Mouse (Mus musculus) layer of hippocampus, postnatal 25 days (tissue): ENCODE data around the gene Fer. TPM values are rescaled to one million over a fixed set of nuclear protein-coding genes. Genes with fewer than 3 reads are reported as not detected.

ENCODE experiments used
- DNase-seq, 2 experiments: peaks; one replicate each; pipeline ENCODE4 v3.0.0; 2022; ENCODE audit warnings: mixed read lengths in 2 of 2, low spot score in 1 of 2; ENCODE audit errors: extremely low spot score in 1 of 2
- total RNA-seq, 2 experiments: library from RNA; stranded (reverse); gene quantifications; 2 replicates each; pipeline ENCODE4 v1.2.3; 2021

Gene Fer
- total RNA-seq, 2 experiments from 2014 or later: 33.0 TPM

- no peak for DNase-seq
Measured at GRCm38 (mm10) chr17:64060529-64060928, 197.7 kb downstream of the Fer start.

DNA sequence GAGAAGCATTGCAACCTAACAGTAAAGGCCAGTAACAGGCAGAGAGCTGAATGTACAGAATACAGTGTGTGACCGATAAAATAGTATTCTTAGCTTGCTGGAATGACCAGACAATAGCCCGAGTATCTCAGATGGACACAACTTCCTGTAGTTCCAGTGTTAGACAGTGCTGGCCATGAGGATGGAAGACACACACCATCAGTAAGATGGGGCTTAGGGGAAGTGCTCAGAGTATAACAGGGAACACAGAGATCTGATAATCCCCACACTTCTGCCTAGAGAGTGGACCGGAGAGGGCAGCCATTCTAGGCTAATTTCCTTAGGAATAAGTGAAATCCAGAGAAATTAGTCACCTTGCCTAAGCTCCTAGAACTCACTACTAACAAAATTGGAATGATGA, 202.4 kb downstream of the Fer start:
- DNase-seq: no peak

DNA sequence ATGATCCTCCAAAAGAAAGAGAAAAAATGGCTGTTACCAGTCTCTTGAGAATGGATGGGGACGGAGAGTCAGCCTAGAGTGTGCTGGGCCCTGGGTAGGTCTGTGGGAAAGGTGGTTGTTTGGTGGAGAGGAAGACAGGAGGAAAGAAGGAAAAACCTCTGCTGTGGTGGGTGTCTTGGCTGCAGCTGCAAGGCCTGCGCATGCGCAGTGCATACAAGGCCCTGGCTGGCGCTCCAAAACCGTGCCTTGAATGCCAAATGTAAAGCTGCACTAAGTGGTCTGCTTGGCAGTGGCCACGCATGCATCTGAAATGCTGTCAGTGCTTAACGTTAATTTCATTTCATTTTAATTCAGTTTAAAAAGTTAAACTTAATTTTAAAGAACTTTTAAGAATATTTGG, 214.5 kb downstream of the Fer start:
- peak in 1 of 2 experiments; percentile 33 for DNase-seq

DNA sequence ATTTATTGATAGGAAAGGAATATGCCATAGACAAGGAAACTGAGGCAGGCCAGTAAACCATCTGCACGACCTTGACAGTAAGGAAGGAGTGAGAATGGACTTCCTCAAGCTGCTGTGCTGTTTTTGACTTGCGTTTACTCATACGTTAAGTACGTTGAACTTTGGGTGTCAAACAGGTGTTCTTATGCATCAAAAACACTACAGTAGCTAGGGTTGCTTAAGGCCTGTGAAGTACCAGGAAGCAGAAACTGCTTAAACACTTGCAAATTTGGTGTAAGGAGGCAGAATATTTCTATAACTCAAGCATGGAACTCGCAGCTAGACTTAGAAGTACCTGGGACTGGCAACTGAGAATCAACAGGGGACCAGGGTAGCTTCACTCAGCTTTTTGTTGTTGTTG, 221.9 kb downstream of the Fer start:
- no peak for DNase-seq

DNA sequence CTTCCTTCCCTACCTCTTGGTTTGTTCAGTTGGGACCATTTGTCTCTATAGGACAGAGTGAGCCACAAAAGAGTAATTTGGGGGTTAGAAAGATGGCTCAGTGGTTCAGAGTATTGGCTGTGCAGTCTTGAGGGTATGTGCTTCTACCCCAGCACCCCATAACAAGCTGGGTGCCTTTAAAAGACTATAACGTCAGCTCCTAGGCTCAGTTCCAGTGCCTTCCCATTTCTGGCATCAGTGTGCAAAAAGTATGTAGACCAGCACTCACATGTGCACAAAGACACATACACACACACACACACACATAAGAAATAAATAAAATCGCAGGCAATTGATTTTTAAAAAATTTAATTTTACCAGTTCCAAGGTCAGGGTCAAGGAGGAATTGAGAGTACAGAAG, 222.6 kb downstream of the Fer start:
- no peak for DNase-seq

DNA sequence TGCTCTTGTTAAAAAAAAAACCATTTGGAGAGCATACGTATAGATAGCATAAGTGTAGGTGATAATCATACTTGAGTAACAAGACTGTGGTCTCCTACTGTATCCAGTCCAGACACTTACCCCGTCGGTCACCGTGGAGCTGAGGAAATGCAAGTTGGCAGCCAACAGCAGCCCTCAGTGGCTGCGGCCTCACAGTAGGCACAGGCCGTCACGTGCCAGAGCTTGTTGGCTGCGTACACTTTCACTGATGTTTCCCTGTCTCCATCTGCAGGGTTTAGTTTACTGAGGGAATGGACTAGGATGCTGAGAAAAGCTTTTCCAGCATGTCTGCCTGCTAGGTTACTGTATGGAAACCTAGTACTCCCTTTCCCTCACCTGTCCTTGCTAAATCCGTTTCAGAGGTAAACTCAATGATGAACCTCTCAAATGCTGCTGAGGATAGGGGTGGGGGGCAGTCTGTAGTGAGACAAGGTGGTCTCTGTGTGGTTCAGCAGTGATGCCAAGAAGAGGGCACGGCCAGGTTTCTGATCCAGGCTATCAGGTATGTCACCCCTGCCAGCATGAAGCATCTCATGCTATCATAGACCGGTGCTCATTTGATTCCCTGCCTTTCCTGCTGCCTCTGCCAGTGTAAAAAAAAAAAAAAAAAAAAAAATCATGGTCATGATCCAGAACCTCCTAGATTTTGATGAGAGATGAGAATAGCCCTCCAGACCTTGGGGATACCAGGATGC, 224.2 kb downstream of the Fer start:
- DNase-seq: no peak

DNA sequence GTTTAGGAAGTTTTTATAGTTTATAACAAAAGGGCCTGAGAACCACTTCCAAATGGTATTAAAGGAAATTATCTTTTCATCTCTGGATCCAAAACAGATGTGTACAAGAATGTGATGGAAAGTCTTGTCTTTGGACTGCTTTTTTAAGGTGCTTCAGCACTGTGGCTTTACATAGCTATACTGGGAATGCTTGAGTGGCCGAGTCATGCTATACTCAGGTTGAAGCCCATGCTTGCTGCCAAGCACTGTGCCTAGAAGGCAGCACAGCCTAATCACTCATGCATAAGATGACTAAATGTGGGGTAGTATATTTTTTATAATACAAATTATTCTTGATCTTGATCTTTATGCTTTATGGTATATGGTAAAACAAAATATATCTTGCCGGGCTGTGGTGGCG, 225.0 kb downstream of the Fer start:
- no peak for DNase-seq

DNA sequence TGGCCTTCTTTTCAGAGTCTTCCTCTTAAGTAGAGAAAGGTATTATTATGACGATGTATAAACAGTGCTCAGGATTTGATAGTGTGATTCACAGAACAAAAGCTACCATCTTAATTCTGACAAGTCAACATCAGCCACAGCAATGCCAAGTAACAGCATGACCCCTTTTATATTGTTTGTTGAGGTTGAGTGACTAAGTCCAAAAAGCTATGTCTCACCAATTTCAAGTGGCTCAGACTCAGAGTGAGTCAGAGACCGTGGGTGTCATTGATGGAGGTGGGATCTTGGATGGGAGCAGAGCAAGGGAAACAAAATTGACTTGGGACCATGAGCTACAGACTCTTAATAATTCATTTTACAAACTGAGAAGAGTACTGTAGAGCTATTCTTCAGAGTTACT, 230.9 kb downstream of the Fer start:
- DNase-seq: no peak

DNA sequence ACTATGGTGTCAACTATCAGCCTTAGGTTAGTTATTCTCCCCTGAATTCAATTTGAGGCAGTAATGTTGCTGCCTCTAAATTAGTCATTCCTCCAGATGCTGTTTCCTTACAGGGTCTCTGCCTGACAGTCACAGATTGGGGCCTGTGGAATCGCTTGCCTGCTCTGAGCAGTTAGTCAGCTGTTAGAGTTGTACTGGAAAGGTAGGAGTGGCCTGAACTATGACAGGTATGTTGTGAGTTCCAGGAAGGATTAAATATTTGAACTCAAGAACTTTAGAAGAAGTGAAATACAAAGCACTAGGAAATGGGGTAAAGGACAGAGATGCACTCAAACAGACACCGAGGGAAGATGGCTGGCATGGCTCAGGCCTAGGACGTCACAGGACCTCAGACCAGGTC, 233.9 kb downstream of the Fer start:
- no peak for DNase-seq

DNA sequence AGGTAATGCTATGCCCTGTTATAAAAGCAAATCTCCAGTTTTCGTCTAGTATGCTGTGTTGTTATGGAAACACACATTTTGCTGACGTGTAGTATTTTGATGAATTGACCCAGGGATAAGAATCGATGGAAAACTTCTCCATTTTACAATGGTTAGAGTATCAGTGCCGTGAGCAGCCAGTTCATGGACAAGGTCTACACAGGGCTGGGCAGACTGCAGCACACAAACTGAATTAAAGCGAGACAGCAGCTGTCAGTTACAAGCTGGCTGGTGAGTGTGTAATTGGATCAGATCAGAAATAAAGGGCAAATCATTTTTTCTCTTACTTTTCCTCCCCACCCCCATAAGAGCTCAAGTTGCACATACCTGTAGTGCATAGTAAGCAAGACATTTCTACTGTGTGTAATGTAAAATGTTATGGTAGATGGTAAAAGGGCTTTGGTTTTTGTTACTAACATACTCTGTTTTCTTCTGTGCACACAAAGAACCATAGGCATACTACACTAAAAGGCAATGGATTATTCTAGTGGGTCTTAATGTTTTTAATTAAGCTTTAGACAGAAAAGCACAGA, 235.0 kb downstream of the Fer start:
- DNase-seq: no peak

DNA sequence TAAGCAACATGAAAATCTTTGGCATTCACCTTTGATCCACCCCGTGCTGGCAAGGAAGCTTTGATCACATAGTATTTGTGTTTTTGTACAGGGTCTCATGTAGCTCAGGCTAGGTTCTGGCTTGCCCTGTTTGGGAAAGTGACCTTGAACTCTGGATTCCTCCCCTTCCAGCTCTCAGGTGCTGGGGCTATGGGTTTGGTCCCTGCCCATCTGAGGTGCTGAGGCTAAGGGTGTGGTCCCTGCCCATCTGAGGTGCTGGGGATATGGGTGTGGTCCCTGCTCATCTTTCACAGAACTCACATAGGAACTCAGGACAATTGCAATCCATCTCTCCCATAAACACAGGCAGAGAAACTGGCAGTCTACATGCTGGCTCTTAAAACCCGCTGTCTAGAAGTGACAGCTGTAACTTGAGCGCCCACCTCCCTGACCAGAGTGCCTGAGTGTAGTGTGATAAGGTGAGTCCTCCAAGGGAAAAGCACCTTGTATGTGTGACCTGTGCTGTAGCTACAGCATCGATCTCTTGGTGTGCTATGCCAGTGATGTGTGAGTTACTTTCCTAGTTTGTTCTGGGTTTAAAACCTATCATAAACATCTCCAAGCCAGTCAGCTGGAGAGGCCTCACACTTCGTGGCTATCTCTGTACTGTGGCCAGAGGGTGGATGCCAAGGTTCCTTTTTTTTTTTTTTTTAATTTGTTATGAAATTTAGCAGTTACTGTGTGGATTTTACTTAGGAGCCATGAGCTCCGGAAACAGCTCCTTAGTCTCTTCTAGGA, 236.7 kb downstream of the Fer start:
- DNase-seq: no peak

GRCm38 (mm10) chr17:64100172-64100510, 237.3 kb downstream of the Fer start:
- no peak for DNase-seq

GRCm38 (mm10) chr17:64108773-64109172, 245.9 kb downstream of the Fer start:
- no peak for DNase-seq

DNA sequence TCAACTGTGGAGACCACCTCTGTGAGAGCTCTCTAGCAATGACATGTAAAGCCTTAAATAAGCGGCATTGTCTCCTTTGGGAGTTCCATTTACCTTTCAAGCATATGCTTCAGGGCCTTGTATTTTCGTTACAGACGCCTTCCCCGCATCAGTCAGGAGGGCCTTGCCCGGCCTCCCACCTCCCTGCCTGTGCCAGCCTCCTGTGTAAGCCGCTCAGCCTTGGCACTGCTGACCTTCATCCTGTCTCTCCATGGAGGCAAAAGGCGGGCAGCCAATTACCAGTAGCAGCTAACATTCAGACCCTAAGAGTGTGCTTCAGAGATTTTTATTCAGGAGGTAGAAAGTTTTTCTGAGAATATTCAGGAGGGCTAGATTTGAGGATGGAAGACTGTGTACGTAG, 247.0 kb downstream of the Fer start:
- DNase-seq: no peak

DNA sequence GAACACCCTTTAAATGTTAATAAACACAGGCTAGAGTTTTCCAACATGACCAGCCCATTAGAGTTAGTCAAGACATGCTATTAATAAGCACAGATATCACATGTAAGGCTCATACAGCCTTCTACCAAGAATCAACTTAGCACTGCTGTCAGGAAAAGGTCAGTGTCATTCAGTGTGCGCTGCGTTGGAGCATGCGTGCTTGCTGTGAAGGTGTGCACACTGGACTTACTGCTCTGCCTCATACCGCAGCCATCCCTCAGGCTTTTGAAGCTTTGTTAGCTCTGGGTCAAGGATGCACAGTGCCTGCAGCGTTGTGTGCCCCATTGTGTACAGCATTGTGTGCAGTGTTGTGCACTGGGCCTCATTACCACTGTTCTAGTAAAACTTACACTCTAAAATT, 250.8 kb downstream of the Fer start:
- DNase-seq: no peak

GRCm38 (mm10) chr17:64116762-64117161, 253.9 kb downstream of the Fer start:
- DNase-seq: no peak

GRCm38 (mm10) chr17:64119697-64120288, 256.9 kb downstream of the Fer start:
- DNase-seq: no peak

DNA sequence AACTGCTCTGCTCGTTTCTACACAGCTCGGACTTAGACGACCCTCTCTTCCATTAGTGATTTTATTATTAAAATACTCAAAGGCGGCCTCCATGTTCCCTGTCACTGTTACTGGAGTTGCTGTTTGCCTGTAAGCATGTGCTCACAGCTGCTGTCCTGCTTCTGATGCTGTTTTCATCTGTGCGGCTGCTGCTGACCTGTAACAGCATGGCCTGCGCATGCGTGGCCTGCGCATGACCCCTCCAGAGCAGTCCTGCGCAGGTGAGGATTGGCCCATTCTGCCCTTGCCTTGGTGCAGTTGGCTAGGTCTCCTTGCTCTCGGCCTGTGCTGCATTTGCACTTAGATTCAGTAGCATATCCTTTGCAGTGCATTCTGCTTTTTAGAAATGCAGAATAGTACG, 259.7 kb downstream of the Fer start:
- DNase-seq: no peak

- DNase-seq: no peak
Measured at GRCm38 (mm10) chr17:64123732-64124131, 260.9 kb downstream of the Fer start.

GRCm38 (mm10) chr17:64126904-64127303, 264.0 kb downstream of the Fer start:
- no peak for DNase-seq

GRCm38 (mm10) chr17:64129750-64130149, 266.9 kb downstream of the Fer start:
- no peak for DNase-seq
